Comparison of ENCODE assay signal across 17 mouse cellular contexts in genomic region chr6:108408726-108409125, GRCm38 (mm10).
DNase-seq lines count a peak whose midpoint lies in the region; ATAC-seq and TF ChIP-seq lines count a peak whose summit lies in the region.
"Had no signal": no experiment of that assay in that cellular context is flagged by ENCODE, and none has a peak within 500 bp of the region (broad histone marks: within the 10 kb centered on the region; RNA-seq: fewer than 3 reads in every experiment).

No protein-coding gene starts in this region.

- no peak for DNase-seq in forebrain, embryonic 11.5 days (ENCODE audit: low spot score)
- no peak for DNase-seq in kidney, adult 2 months
- DNase-seq in kidney, adult 9 months, result no peak
- DNase-seq in midbrain, embryonic 11.5 days (ENCODE audit: low spot score, missing footprints), result no peak
- DNase-seq: gastrocnemius, postnatal 25 days; right cerebral cortex, postnatal 14 days had no signal

- H3K9me3 ChIP-seq in forebrain, embryonic 16.5 days (ENCODE audit: control insufficient read depth, low read length), result no peaks in the 10 kb centered on the region
- no peaks in the 10 kb centered on the region for H3K9me3 ChIP-seq in forebrain, embryonic 11.5 days (ENCODE audit: control insufficient read depth, low read length)
- H3K9me3 ChIP-seq in midbrain, embryonic 16.5 days (replicated peaks; ENCODE audit: control insufficient read depth, low read length, poor library complexity, severe bottlenecking), result no peaks in the 10 kb centered on the region
- H3K9me3 ChIP-seq in midbrain, embryonic 11.5 days (ENCODE audit: control insufficient read depth, low read length), result no peaks in the 10 kb centered on the region
- H3K9me3 ChIP-seq: heart, embryonic 13.5 days; hindbrain, embryonic 10.5 days; hindbrain, embryonic 15.5 days; kidney, embryonic 15.5 days; limb, embryonic 13.5 days; lung, embryonic 15.5 days; neural tube, embryonic 15.5 days; stomach, embryonic 15.5 days had no signal

- no peaks in the 10 kb centered on the region for H3K4me1 ChIP-seq in forebrain, embryonic 16.5 days (replicated peaks; ENCODE audit: control insufficient read depth, insufficient read depth, low read length)
- H3K4me1 ChIP-seq in forebrain, embryonic 11.5 days (replicated peaks; ENCODE audit: control insufficient read depth, insufficient read depth, low read length), result no peaks in the 10 kb centered on the region
- no peaks in the 10 kb centered on the region for H3K4me1 ChIP-seq in kidney, adult 2 months (ENCODE audit: control insufficient read depth, insufficient read depth, low read length)
- no peaks in the 10 kb centered on the region for H3K4me1 ChIP-seq in midbrain, embryonic 16.5 days (ENCODE audit: control insufficient read depth, insufficient read depth, low read length)
- no peaks in the 10 kb centered on the region for H3K4me1 ChIP-seq in midbrain, embryonic 11.5 days (ENCODE audit: control insufficient read depth, insufficient read depth, low read length)
- H3K4me1 ChIP-seq: hindbrain, embryonic 10.5 days; hindbrain, embryonic 15.5 days; kidney, embryonic 15.5 days; limb, embryonic 13.5 days; neural tube, embryonic 15.5 days; stomach, embryonic 15.5 days had no signal

- no peak overlapping the region for H3K4me2 ChIP-seq in forebrain, embryonic 16.5 days (ENCODE audit: low read length)
- no peak overlapping the region for H3K4me2 ChIP-seq in forebrain, embryonic 11.5 days (ENCODE audit: low read depth, low read length, severe bottlenecking)
- no peak overlapping the region for H3K4me2 ChIP-seq in midbrain, embryonic 16.5 days (ENCODE audit: low read length)
- H3K4me2 ChIP-seq in midbrain, embryonic 11.5 days, result no peak overlapping the region
- H3K4me2 ChIP-seq: heart, embryonic 13.5 days; hindbrain, embryonic 15.5 days; kidney, embryonic 15.5 days; limb, embryonic 13.5 days; liver, embryonic 11.5 days; lung, embryonic 15.5 days; neural tube, embryonic 15.5 days; stomach, embryonic 15.5 days had no signal

- 0 out of 2 replicates have a peak, but pooled peaks have one; percentile 2 for ATAC-seq in forebrain, embryonic 16.5 days
- no peak for ATAC-seq in forebrain, embryonic 11.5 days (replicated peaks; ENCODE audit: low FRiP score)
- peak; percentile 23; the same call in 1 of the 2 replicates for ATAC-seq in midbrain, embryonic 16.5 days
- no peak; the same call in 1 of the 2 replicates for ATAC-seq in midbrain, embryonic 11.5 days (ENCODE audit: low FRiP score)

- no peaks in the 10 kb centered on the region for H3K27me3 ChIP-seq in forebrain, embryonic 16.5 days (replicated peaks; ENCODE audit: control insufficient read depth, insufficient read depth, low read length)
- H3K27me3 ChIP-seq in forebrain, embryonic 11.5 days (ENCODE audit: control insufficient read depth, insufficient read depth, low read length), result no peaks in the 10 kb centered on the region
- no peaks in the 10 kb centered on the region for H3K27me3 ChIP-seq in kidney, adult 2 months (replicated peaks; ENCODE audit: control insufficient read depth, insufficient read depth, low read length)
- H3K27me3 ChIP-seq in midbrain, embryonic 16.5 days (ENCODE audit: control insufficient read depth, insufficient read depth, low read depth, low read length), result no peaks in the 10 kb centered on the region
- H3K27me3 ChIP-seq in midbrain, embryonic 11.5 days (ENCODE audit: control insufficient read depth, insufficient read depth, low read length), result no peaks in the 10 kb centered on the region
- H3K27me3 ChIP-seq: heart, embryonic 13.5 days; hindbrain, embryonic 15.5 days; kidney, embryonic 15.5 days; limb, embryonic 13.5 days; lung, embryonic 15.5 days; neural tube, embryonic 15.5 days; stomach, embryonic 15.5 days had no signal

- H3K4me3 ChIP-seq in forebrain, embryonic 16.5 days (replicated peaks; ENCODE audit: low read length), result no peak overlapping the region
- H3K4me3 ChIP-seq in forebrain, embryonic 11.5 days (ENCODE audit: low read depth, low read length), result no peak overlapping the region
- no peak overlapping the region for H3K4me3 ChIP-seq in kidney, adult 2 months (ENCODE audit: insufficient read depth, low read depth, low read length)
- no peak overlapping the region for H3K4me3 ChIP-seq in midbrain, embryonic 16.5 days (ENCODE audit: low read depth, low read length)
- no peak overlapping the region for H3K4me3 ChIP-seq in midbrain, embryonic 11.5 days (ENCODE audit: low read depth, low read length)
- H3K4me3 ChIP-seq: heart, embryonic 13.5 days; hindbrain, embryonic 10.5 days; hindbrain, embryonic 15.5 days; kidney, embryonic 15.5 days; limb, embryonic 13.5 days; lung, embryonic 15.5 days; neural tube, embryonic 15.5 days; stomach, embryonic 15.5 days had no signal

- no peak overlapping the region for H3K9ac ChIP-seq in forebrain, embryonic 16.5 days (replicated peaks; ENCODE audit: low read depth, low read length)
- H3K9ac ChIP-seq in forebrain, embryonic 11.5 days (ENCODE audit: low read length), result no peak overlapping the region
- H3K9ac ChIP-seq in midbrain, embryonic 16.5 days (ENCODE audit: low read depth, low read length), result no peak overlapping the region
- H3K9ac ChIP-seq in midbrain, embryonic 11.5 days (ENCODE audit: low read length), result no peak overlapping the region
- H3K9ac ChIP-seq: heart, embryonic 13.5 days; hindbrain, embryonic 15.5 days; kidney, embryonic 15.5 days; limb, embryonic 13.5 days; lung, embryonic 15.5 days; neural tube, embryonic 15.5 days; stomach, embryonic 15.5 days had no signal

- 97% methylated on average over 5 of the region's 5 CpGs for WGBS in forebrain, embryonic 16.5 days
- 95% methylated on average over 5 of the region's 5 CpGs for WGBS in forebrain, embryonic 11.5 days
- WGBS in kidney, adult 2 months, result 73% methylated on average over 5 of the region's 5 CpGs
- WGBS in midbrain, embryonic 16.5 days, result 96% methylated on average over 5 of the region's 5 CpGs
- WGBS in midbrain, embryonic 11.5 days, result 93% methylated on average over 5 of the region's 5 CpGs

- H3K27ac ChIP-seq in forebrain, embryonic 16.5 days (ENCODE audit: low read length), result no peak overlapping the region
- no peak overlapping the region for H3K27ac ChIP-seq in forebrain, embryonic 11.5 days (ENCODE audit: low read depth, low read length)
- 0 out of 2 replicates have a peak overlapping the region, but pooled peaks have one; percentile 22 for H3K27ac ChIP-seq in kidney, adult 2 months (ENCODE audit: insufficient read depth, low read depth, low read length)
- no peak overlapping the region for H3K27ac ChIP-seq in midbrain, embryonic 16.5 days (ENCODE audit: low read length)
- H3K27ac ChIP-seq in midbrain, embryonic 11.5 days (ENCODE audit: low read depth, low read length), result no peak overlapping the region
- H3K27ac ChIP-seq: heart, embryonic 13.5 days; hindbrain, embryonic 10.5 days; hindbrain, embryonic 15.5 days; kidney, embryonic 15.5 days; limb, embryonic 13.5 days; lung, embryonic 15.5 days; neural tube, embryonic 15.5 days; stomach, embryonic 15.5 days had no signal

- TF ChIP-seq POLR2A in kidney, adult 2 months (IDR thresholded peaks at IDR 0.05; ENCODE audit: low read depth, low read length), result no peak

- H3K36me3 ChIP-seq in forebrain, embryonic 16.5 days (ENCODE audit: control insufficient read depth, insufficient read depth), result 0 out of 2 replicates have a peak, but pooled peaks cover 2% of the 10 kb centered on the region
- H3K36me3 ChIP-seq in forebrain, embryonic 11.5 days (ENCODE audit: control insufficient read depth, insufficient read depth, low read length), result no peaks in the 10 kb centered on the region
- H3K36me3 ChIP-seq in kidney, adult 2 months (ENCODE audit: control insufficient read depth, insufficient read depth, low read length), result peaks cover 19% of the 10 kb centered on the region
- H3K36me3 ChIP-seq in midbrain, embryonic 16.5 days (ENCODE audit: control insufficient read depth, insufficient read depth, low read length), result no peaks in the 10 kb centered on the region
- no peaks in the 10 kb centered on the region for H3K36me3 ChIP-seq in midbrain, embryonic 11.5 days (ENCODE audit: control insufficient read depth, insufficient read depth, low read length)
- H3K36me3 ChIP-seq: hindbrain, embryonic 15.5 days; neural tube, embryonic 15.5 days had no signal

- no peak for TF ChIP-seq CTCF in kidney, adult 2 months (conservative IDR thresholded peaks at IDR 0.05; ENCODE audit: insufficient read depth, insufficient read length, low read depth, low read length)

Comparison
In these comparisons a context has a peak if more than half of its experiments do, and no peak if none do; other contexts are left out.
1. ATAC-seq: peak in forebrain, embryonic 16.5 days (single experiment) and midbrain, embryonic 16.5 days (single experiment); none in forebrain, embryonic 11.5 days (single experiment) and midbrain, embryonic 11.5 days (single experiment).